Mouse (Mus musculus) stomach, embryonic 15.5 days (tissue): ENCODE results near the gene Misp. TPM values are rescaled to one million over a fixed set of nuclear protein-coding genes. Genes with fewer than 3 reads are reported as not detected.

Experiments used
- ATAC-seq: fragments of 200-750 bp; cut with Nextera tagmentation; 2 replicates; pipeline ENCODE4 v1.8.0; 2017; ENCODE audit warnings: low read depth, moderate number of reproducible peaks, moderate TSS enrichment; ENCODE audit not compliant: insufficient read depth, low FRiP score
- H3K27ac ChIP-seq: fragments of 300-500 bp; sonication (generic); 2 replicates; pipeline ENCODE4 v1.5.1; 2015; ENCODE audit warnings: mild to moderate bottlenecking, inconsistent platforms
- H3K27me3 ChIP-seq: fragments of 300-500 bp; sonication (generic); replicated peaks from 2 replicates; pipeline ENCODE4 v1.6.1; 2015; ENCODE audit warnings: inconsistent platforms
- H3K36me3 ChIP-seq: fragments of 300-500 bp; sonication (generic); 2 replicates; pipeline ENCODE4 v1.6.1; 2015; ENCODE audit warnings: inconsistent platforms
- H3K4me1 ChIP-seq: fragments of 300-500 bp; sonication (generic); 2 replicates; pipeline ENCODE4 v1.6.1; 2015; ENCODE audit warnings: inconsistent platforms
- H3K4me2 ChIP-seq: fragments of 300-500 bp; sonication (generic); 2 replicates; pipeline ENCODE4 v1.6.1; 2015; ENCODE audit warnings: mild to moderate bottlenecking, inconsistent platforms
- H3K4me3 ChIP-seq: fragments of 300-500 bp; sonication (generic); replicated peaks from 2 replicates; pipeline ENCODE4 v1.5.1; 2015; ENCODE audit warnings: inconsistent platforms
- H3K9ac ChIP-seq: fragments of 300-500 bp; sonication (generic); 2 replicates; pipeline ENCODE4 v1.6.1; 2015; ENCODE audit warnings: inconsistent platforms
- H3K9me3 ChIP-seq: fragments of 300-500 bp; sonication (generic); 2 replicates; pipeline ENCODE4 v1.6.1; 2016; ENCODE audit warnings: inconsistent platforms
- WGBS: fragments of 180-500 bp; shearing (Covaris S2); methylation state at CpG from one replicate; pipeline ENCODE4 v1.1.7; 2015; 5-methylcytosine and 5-hydroxymethylcytosine counted together
- polyA plus RNA-seq: library from polyadenylated mRNA; unstranded; fragments of >200 nt; fragmentation: Nextera tagmentation; extraction: Ambion mirVana; gene quantifications from 2 replicates; pipeline ENCODE4 v1.2.1, GENCODE M21; 2015

The Misp gene
- polyA plus RNA-seq, 1 experiment from 2014 or later: 50.0 TPM

- Histone ChIP-seq H3K27ac (peak overlapping the region; percentile 100), H3K36me3 (peaks cover 43% of the 10 kb centered on the region), H3K9ac (no peak overlapping the region), H3K9me3 (no peaks in the 10 kb centered on the region), H3K4me1 (peaks cover 43% of the 10 kb centered on the region), H3K4me3 (peak overlapping the region; percentile 96), H3K4me2 (peak overlapping the region; percentile 90), H3K27me3 (no peaks in the 10 kb centered on the region)
- no peak for ATAC-seq
- WGBS: 38% methylated on average over 2 of the region's 2 CpGs
Observed at GRCm38 (mm10) chr10:79857894-79858293, 37.1 kb downstream of the Misp start.

- 41% methylated on average over 17 of the region's 17 CpGs for whole genome bisulfite sequencing
- Histone ChIP-seq H3K4me2 (peak overlapping the region; percentile 90), H3K27me3 (no peaks in the 10 kb centered on the region), H3K9me3 (no peaks in the 10 kb centered on the region), H3K4me3 (peak overlapping the region; percentile 96), H3K27ac (peak overlapping the region; percentile 100), H3K9ac (no peak overlapping the region; the same call in 1 of the 2 replicates), H3K36me3 (peaks cover 48% of the 10 kb centered on the region), H3K4me1 (peaks cover 40% of the 10 kb centered on the region)
- no peak for ATAC-seq
Observed at GRCm38 (mm10) chr10:79858416-79859074, 37.8 kb downstream of the Misp start.

DNA sequence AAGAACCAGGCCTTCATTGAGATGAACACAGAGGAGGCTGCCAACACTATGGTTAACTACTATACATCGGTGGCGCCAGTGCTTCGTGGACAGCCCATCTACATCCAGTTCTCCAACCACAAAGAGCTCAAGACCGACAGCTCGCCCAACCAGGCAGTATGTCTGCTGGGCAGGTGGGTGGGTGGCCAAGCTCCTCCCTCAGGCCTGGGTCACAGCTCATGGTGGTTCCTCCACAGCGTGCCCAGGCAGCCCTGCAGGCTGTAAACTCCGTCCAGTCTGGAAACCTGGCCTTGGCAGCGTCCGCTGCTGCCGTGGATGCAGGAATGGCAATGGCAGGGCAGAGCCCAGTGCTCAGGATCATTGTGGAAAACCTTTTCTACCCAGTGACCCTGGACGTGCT is 38.3 kb downstream of the Misp start:
- no peaks in the 10 kb centered on the region for H3K9me3 ChIP-seq
- peaks cover 40% of the 10 kb centered on the region for H3K4me1 ChIP-seq
- no peak overlapping the region for H3K27ac ChIP-seq
- H3K27me3 ChIP-seq: no peaks in the 10 kb centered on the region
- peaks cover 50% of the 10 kb centered on the region for H3K36me3 ChIP-seq
- WGBS: 74% methylated on average over 11 of the region's 11 CpGs
- H3K4me2 ChIP-seq: no peak overlapping the region
- no peak for ATAC-seq
- H3K4me3 ChIP-seq: no peak overlapping the region
- no peak overlapping the region for H3K9ac ChIP-seq

- 91% methylated on average over 26 of the region's 26 CpGs for WGBS
- Histone ChIP-seq H3K9ac (no peak overlapping the region), H3K4me3 (no peak overlapping the region), H3K9me3 (no peaks in the 10 kb centered on the region), H3K4me2 (no peak overlapping the region), H3K27me3 (no peaks in the 10 kb centered on the region), H3K36me3 (peaks cover 59% of the 10 kb centered on the region), H3K27ac (no peak overlapping the region), H3K4me1 (peaks cover 42% of the 10 kb centered on the region)
- no peak for ATAC-seq
Observed at GRCm38 (mm10) chr10:79860079-79860911, 39.5 kb downstream of the Misp start.

DNA sequence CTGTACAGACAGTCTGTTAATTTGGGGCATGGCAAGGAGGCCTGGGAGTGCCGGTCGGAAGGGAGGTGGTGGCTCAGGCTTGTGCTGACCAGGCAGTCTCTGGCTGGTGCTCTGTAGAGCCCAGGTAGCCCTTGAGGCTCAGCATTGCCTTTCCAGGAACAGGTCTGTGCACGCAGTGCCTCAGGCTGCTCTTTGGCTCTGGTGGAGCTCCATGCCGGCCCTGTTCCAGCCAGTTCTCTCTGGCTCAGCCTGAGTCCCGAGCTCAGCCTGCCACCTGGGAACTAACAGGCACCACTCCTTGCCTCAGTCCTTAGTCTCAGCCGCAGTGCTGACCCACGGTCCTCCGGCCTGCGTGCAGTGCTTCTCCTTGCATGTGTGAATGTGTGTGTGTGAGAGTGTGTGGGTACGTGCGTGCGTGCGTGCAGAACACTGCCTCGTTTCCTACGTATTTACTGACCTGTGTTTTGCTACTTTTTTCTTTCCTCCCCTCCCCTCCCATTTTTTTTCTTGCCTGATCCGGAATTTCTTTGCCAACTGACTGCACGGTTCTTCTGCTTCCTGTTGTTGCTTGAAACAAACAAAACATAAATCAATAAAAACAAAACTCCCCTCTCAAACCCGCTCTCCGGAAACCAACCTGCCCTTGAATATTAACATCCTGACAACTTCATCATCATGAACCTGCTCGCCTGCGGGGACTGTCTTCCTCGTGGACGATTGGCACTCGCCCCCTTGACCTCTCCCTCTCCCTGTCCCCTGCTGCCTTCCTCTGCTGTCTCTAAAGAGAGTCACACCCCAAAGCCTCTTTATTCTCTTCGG is 40.6 kb downstream of the Misp start:
- ATAC-seq: no peak
- Histone ChIP-seq H3K4me1 (peaks cover 40% of the 10 kb centered on the region), H3K9ac (no peak overlapping the region), H3K27ac (no peak overlapping the region), H3K27me3 (no peaks in the 10 kb centered on the region), H3K4me3 (no peak overlapping the region), H3K4me2 (no peak overlapping the region), H3K9me3 (no peaks in the 10 kb centered on the region), H3K36me3 (peaks cover 64% of the 10 kb centered on the region)
- 71% methylated on average over 25 of the region's 25 CpGs for WGBS

DNA sequence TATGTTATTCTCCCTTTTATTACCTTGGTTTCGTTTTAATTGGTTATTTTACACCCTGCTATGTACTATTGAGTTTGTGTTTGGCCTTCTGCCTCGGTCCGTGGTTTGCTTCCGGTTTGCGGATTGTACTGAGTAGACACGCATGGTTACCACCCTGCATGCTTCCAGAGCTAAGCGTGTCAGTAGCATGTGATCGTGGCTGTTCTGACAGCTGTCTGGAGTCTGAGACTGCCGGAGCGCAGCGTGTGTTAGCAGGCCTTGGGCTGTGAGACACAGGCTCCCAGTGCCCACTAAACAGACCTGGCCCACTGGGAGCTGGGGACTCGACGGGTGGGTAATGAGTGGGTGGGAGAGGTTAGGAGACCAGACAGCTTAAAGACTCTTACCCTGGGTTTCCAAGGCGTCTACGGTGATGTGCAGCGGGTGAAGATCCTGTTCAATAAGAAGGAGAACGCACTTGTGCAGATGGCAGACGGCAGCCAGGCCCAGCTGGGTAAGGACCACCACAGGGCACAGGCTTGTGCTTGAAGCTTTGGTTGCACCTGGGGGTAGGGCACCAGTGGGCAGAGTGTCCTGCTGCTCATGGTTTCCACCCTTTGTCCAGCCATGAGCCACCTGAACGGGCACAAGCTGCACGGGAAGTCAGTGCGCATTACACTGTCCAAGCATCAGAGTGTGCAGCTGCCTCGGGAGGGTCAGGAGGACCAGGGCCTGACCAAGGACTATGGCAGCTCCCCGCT is 41.4 kb downstream of the Misp start:
- WGBS: 86% methylated on average over 23 of the region's 23 CpGs
- H3K27ac ChIP-seq: no peak overlapping the region

GRCm38 (mm10) chr10:79862925-79863324 is 42.1 kb downstream of the Misp start:
- no peak overlapping the region for H3K9ac ChIP-seq
- H3K4me1 ChIP-seq: peaks cover 25% of the 10 kb centered on the region
- 61% methylated on average over 10 of the region's 10 CpGs for WGBS
- H3K9me3 ChIP-seq: no peaks in the 10 kb centered on the region
- peaks cover 64% of the 10 kb centered on the region for H3K36me3 ChIP-seq
- no peak overlapping the region for H3K4me3 ChIP-seq
- ATAC-seq: no peak
- H3K27ac ChIP-seq: no peak overlapping the region
- no peaks in the 10 kb centered on the region for H3K27me3 ChIP-seq
- H3K4me2 ChIP-seq: no peak overlapping the region

More for the DNA sequence above, 41.4 kb downstream of the Misp start:
- no peak overlapping the region for H3K4me3 ChIP-seq
- peaks cover 64% of the 10 kb centered on the region for H3K36me3 ChIP-seq
- no peak for ATAC-seq
- peaks cover 32% of the 10 kb centered on the region for H3K4me1 ChIP-seq
- H3K4me2 ChIP-seq: no peak overlapping the region
- H3K27me3 ChIP-seq: no peaks in the 10 kb centered on the region
- no peaks in the 10 kb centered on the region for H3K9me3 ChIP-seq
- no peak overlapping the region for H3K9ac ChIP-seq

DNA sequence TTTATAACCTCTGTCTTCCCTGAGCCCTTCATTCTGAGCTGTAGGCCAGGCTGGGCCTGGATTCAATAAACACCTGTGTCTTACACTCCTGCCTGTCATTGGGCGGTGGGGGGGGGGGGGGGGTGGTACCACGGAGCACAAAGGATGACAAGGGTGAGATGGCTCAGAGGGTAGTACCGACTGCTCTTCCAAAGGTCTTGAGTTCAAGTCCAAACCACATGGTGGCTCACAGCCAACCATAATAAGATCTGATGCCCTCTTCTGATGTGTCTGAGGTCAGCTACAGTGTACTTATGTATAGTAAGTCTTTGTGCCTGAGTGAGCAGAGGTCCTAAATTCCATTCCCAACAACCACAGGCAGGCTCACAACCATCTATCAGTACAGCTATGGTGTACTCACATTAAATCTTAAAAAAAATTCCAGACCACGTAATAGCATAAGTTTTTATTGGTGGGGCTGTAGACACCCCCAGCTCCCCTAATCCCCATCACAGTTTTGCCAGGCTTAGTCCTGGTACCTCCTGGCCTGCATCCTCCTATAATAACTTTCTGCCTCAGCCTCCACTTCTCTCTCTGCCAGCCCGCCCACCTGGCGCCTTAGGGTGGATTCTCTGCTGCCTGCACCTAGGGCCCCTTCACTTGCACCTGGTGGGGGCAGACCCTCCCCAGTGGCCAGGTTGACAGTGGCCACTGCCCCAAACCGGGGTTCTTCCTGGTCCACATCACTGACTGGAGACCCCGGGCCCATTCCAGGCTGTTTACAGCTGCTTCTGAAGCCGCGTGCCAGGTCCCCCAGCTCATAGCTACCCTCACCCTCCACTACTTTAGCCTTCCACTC is 43.8 kb downstream of the Misp start:
- H3K27ac ChIP-seq: no peak overlapping the region
- H3K9me3 ChIP-seq: no peaks in the 10 kb centered on the region
- ATAC-seq: no peak
- no peak overlapping the region for H3K9ac ChIP-seq
- H3K4me1 ChIP-seq: peaks cover 10% of the 10 kb centered on the region; the same call in 1 of the 2 replicates
- peaks cover 54% of the 10 kb centered on the region for H3K36me3 ChIP-seq
- H3K4me3 ChIP-seq: no peak overlapping the region
- WGBS: 47% methylated on average over 10 of the region's 10 CpGs
- no peak overlapping the region for H3K4me2 ChIP-seq
- H3K27me3 ChIP-seq: no peaks in the 10 kb centered on the region

- Histone ChIP-seq H3K4me3 (no peak overlapping the region), H3K4me2 (no peak overlapping the region), H3K27me3 (no peaks in the 10 kb centered on the region), H3K36me3 (peaks cover 47% of the 10 kb centered on the region), H3K4me1 (peaks cover 10% of the 10 kb centered on the region; the same call in 1 of the 2 replicates), H3K9ac (no peak overlapping the region), H3K27ac (no peak overlapping the region; the same call in 1 of the 2 replicates), H3K9me3 (no peaks in the 10 kb centered on the region)
- 53% methylated on average over 12 of the region's 12 CpGs for WGBS
- 0 out of 2 replicates have a peak, but pooled peaks have one; percentile 7 for ATAC-seq
Observed at GRCm38 (mm10) chr10:79865189-79865601, 44.4 kb downstream of the Misp start.

- no peak for ATAC-seq
Observed at GRCm38 (mm10) chr10:79865801-79866295, 45.1 kb downstream of the Misp start.

More at GRCm38 (mm10) chr10:79865801-79866295, 45.1 kb downstream of the Misp start:
- H3K9ac ChIP-seq: no peak overlapping the region
- H3K4me2 ChIP-seq: no peak overlapping the region
- H3K4me1 ChIP-seq: peaks cover 4% of the 10 kb centered on the region; the same call in 1 of the 2 replicates
- H3K27ac ChIP-seq: no peak overlapping the region; the same call in 1 of the 2 replicates
- no peaks in the 10 kb centered on the region for H3K27me3 ChIP-seq
- H3K9me3 ChIP-seq: no peaks in the 10 kb centered on the region
- WGBS: 65% methylated on average over 19 of the region's 19 CpGs
- H3K4me3 ChIP-seq: no peak overlapping the region
- H3K36me3 ChIP-seq: peaks cover 41% of the 10 kb centered on the region
